Mouse (Mus musculus) heart, postnatal 0 days (tissue): ENCODE measurements around the gene Tmx2. TPM values are rescaled to one million over a fixed set of nuclear protein-coding genes. Genes with fewer than 3 reads are reported as not detected.
"Not testable (repeated sequence)": the region's sequence is repeated elsewhere in the genome, so short reads cannot be mapped to it uniquely, and the experiment has no call there.

ENCODE experiments used
- ATAC-seq: fragments of 200-750 bp; cut with Nextera tagmentation; 2 replicates; pipeline ENCODE4 v1.8.0; 2017; ENCODE audit warnings: low read depth, moderate number of reproducible peaks, moderate library complexity; ENCODE audit not compliant: insufficient read depth
- DNase-seq: peaks from one replicate; pipeline ENCODE4 v3.0.0-alpha.2; 2016; ENCODE audit warnings: low spot score
- H3K27ac ChIP-seq: fragments of 300-500 bp; sonication (generic); 2 replicates; pipeline ENCODE4 v1.5.1; 2014; ENCODE audit warnings: low read depth, mild to moderate bottlenecking
- H3K27me3 ChIP-seq: fragments of 300-500 bp; sonication (generic); 2 replicates; pipeline ENCODE4 v1.6.1; 2014; ENCODE audit warnings: low read length, mixed read lengths; ENCODE audit not compliant: control insufficient read depth, insufficient read depth
- H3K36me3 ChIP-seq: fragments of 300-500 bp; sonication (generic); replicated peaks from 2 replicates; pipeline ENCODE4 v1.6.1; 2014; ENCODE audit warnings: low read length, mixed read lengths; ENCODE audit not compliant: control insufficient read depth, insufficient read depth
- H3K4me1 ChIP-seq: fragments of 300-500 bp; sonication (generic); 2 replicates; pipeline ENCODE4 v1.6.1; 2014; ENCODE audit warnings: antibody characterized with exemption; ENCODE audit not compliant: control insufficient read depth, insufficient read depth
- H3K4me2 ChIP-seq: fragments of 300-500 bp; sonication (generic); 2 replicates; pipeline ENCODE4 v1.6.1; 2014; ENCODE audit warnings: low read depth, mild to moderate bottlenecking, low read length, moderate library complexity
- H3K4me3 ChIP-seq: fragments of 300-500 bp; sonication (generic); 2 replicates; pipeline ENCODE4 v1.5.1; 2014; ENCODE audit warnings: low read depth, low read length
- H3K9ac ChIP-seq: fragments of 300-500 bp; sonication (generic); replicated peaks from 2 replicates; pipeline ENCODE4 v1.6.1; 2014; ENCODE audit warnings: low read depth, low read length, mixed read lengths
- H3K9me3 ChIP-seq: fragments of 300-500 bp; sonication (generic); replicated peaks from 2 replicates; pipeline ENCODE4 v1.6.1; 2016; ENCODE audit warnings: low read length; ENCODE audit not compliant: control insufficient read depth
- CTCF ChIP-seq: IDR thresholded peaks from 2 replicates; pipeline ENCODE4 v1.5.1; 2016; ENCODE audit warnings: antibody characterized with exemption, control low read depth, low read depth
- EP300 ChIP-seq: IDR thresholded peaks from 2 replicates; pipeline ENCODE4 v1.6.1; 2016; ENCODE audit warnings: antibody characterized with exemption, low read depth
- WGBS: fragments of 180-500 bp; shearing (Covaris S2); extraction: QIAGEN DNeasy Blood & Tissue Kit; methylation state at CpG from one replicate; pipeline ENCODE4 v1.1.7; 2014; 5-methylcytosine and 5-hydroxymethylcytosine counted together
- polyA plus RNA-seq: library from polyadenylated mRNA; unstranded; fragments of >200 nt; fragmentation: Nextera tagmentation; extraction: Ambion mirVana; gene quantifications from 2 replicates; pipeline ENCODE4 v1.2.1, GENCODE M21; 2015
- total RNA-seq: library from RNA; depleted of rRNA; stranded (reverse); fragments of >200 nt; gene quantifications from 2 replicates; pipeline ENCODE4 v1.2.3, GENCODE M21; 2014; ENCODE audit warnings: low replicate concordance; rRNA removed

Tmx2 gene
- total RNA-seq = 82.7 and 85.6 TPM in 2 replicates
- 151 and 159 TPM in 2 replicates for polyA plus RNA-seq

GRCm38 (mm10) chr2:84679016-84679415, at the start of gene Tmx2:
Gene Tmx2, minus strand, starts transcription at chr2:84679140.
- 12% methylated on average over 8 of the region's 8 CpGs for WGBS
- H3K4me2 ChIP-seq = peak within 1 kb of the TSS; percentile 92

GRCm38 (mm10) chr2:84728191-84728590, 49.3 kb upstream of the Tmx2 start:
- not testable (repeated sequence) for H3K4me3 ChIP-seq, H3K4me2 ChIP-seq

More at GRCm38 (mm10) chr2:84679016-84679415, at the start of gene Tmx2:
- peak within 1 kb of the TSS; percentile 85 for H3K9ac ChIP-seq
- DNase-seq = no peak
- peaks cover 17% of the 10 kb centered on the region; the same call in 1 of the 2 replicates for H3K4me1 ChIP-seq
- no peak for TF ChIP-seq CTCF
- no peak for TF ChIP-seq EP300
- H3K4me3 ChIP-seq = peak within 1 kb of the TSS; percentile 90
- peak within 1 kb of the TSS; percentile 63; the same call in 1 of the 2 replicates for H3K27ac ChIP-seq
- peaks cover 25% of the 10 kb centered on the region for H3K36me3 ChIP-seq
- no peaks in the 10 kb centered on the region for H3K9me3 ChIP-seq
- no peaks in the 10 kb centered on the region for H3K27me3 ChIP-seq
- ATAC-seq = no peak

GRCm38 (mm10) chr2:84727172-84727858, 48.4 kb upstream of the Tmx2 start, which contains the start of gene Clp1:
Gene Clp1, minus strand, starts transcription at chr2:84727350.
- ATAC-seq = peak; percentile 98
- DNase-seq = peak; percentile 98
- Histone ChIP-seq H3K4me2 (peak within 1 kb of the TSS; percentile 92), H3K9ac (peak within 1 kb of the TSS; percentile 69), H3K27ac (peak within 1 kb of the TSS; percentile 83), H3K4me3 (peak within 1 kb of the TSS; percentile 74), H3K36me3 (peaks cover 23% of the 10 kb centered on the region), H3K27me3 (no peaks in the 10 kb centered on the region), H3K4me1 (peaks cover 10% of the 10 kb centered on the region), H3K9me3 (no peaks in the 10 kb centered on the region)
- TF ChIP-seq CTCF = no peak
- TF ChIP-seq EP300 = no peak
- WGBS = under 1% methylated on average over 39 of the region's 39 CpGs

More at GRCm38 (mm10) chr2:84728191-84728590, 49.3 kb upstream of the Tmx2 start:
- 85% methylated on average over 5 of the region's 5 CpGs for WGBS
- Histone ChIP-seq H3K4me1 (peaks cover 10% of the 10 kb centered on the region), H3K36me3 (peaks cover 22% of the 10 kb centered on the region)
- DNase-seq, H3K27ac ChIP-seq, H3K9ac ChIP-seq, H3K27me3 ChIP-seq, ATAC-seq, H3K9me3 ChIP-seq: not testable (repeated sequence)

- DNase-seq (no peak), ATAC-seq (no peak)
- Histone ChIP-seq H3K27me3 (no peaks in the 10 kb centered on the region), H3K9ac (peak overlapping the region; percentile 69), H3K36me3 (peaks cover 23% of the 10 kb centered on the region), H3K27ac (peak overlapping the region; percentile 58; the same call in 1 of the 2 replicates), H3K9me3 (no peaks in the 10 kb centered on the region), H3K4me2 (peak overlapping the region; percentile 92), H3K4me3 (peak overlapping the region; percentile 74), H3K4me1 (peaks cover 10% of the 10 kb centered on the region)
- TF ChIP-seq EP300 (no peak), CTCF (no peak)
- under 1% methylated on average over 9 of the region's 9 CpGs for WGBS
Measured at GRCm38 (mm10) chr2:84726716-84727115, 47.8 kb upstream of the Tmx2 start.

GRCm38 (mm10) chr2:84725770-84726169, 46.8 kb upstream of the Tmx2 start:
- WGBS = 91% methylated on average over 10 of the region's 10 CpGs

More at GRCm38 (mm10) chr2:84725770-84726169, 46.8 kb upstream of the Tmx2 start:
- Histone ChIP-seq H3K4me3 (no peak overlapping the region; the same call in 1 of the 2 replicates), H3K36me3 (peaks cover 23% of the 10 kb centered on the region), H3K27ac (no peak overlapping the region), H3K27me3 (no peaks in the 10 kb centered on the region), H3K4me1 (peaks cover 10% of the 10 kb centered on the region), H3K9ac (no peak overlapping the region), H3K4me2 (no peak overlapping the region), H3K9me3 (no peaks in the 10 kb centered on the region)
- ATAC-seq (no peak), DNase-seq (no peak)
- TF ChIP-seq CTCF (no peak), EP300 (no peak)
